Mouse (Mus musculus) embryonic fibroblast, embryonic 13.5 days (primary cell): ENCODE data around the gene Cdt1.

Source experiments
- CTCF ChIP-seq: IDR thresholded peaks from 2 replicates; pipeline ENCODE4 v1.5.1; 2011; ENCODE audit warnings: mild to moderate bottlenecking, control low read depth, low read length, moderate library complexity, borderline replicate concordance; ENCODE audit not compliant: insufficient read depth
- POLR2A ChIP-seq: IDR thresholded peaks from 2 replicates; pipeline ENCODE4 v1.6.1; 2011; ENCODE audit warnings: low read depth, mild to moderate bottlenecking, control low read depth, low read length, moderate library complexity

DNA sequence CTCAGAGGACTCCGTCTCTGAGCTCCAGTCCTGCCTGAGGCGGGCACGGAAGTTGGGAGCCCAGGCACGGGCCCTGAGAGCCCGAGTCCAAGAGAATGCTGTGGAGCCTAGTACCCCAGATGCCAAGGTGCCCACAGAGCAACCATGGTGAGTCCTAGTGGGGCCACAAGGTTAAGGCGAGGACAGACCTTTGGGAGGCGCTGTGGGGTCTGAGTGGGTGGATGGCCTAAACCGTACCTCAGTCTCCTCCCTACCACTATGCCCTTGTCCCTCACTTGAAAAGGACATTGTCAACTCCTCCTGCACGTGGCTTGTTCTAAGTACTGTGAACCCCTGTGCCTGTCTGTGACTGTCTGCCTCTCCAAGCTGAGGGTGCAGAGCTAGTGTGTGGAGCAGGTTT lies 1.5 kb downstream of the Cdt1 start:
- TF ChIP-seq CTCF: no peak
- TF ChIP-seq POLR2A: no peak
